Mouse (Mus musculus) left cerebral cortex, adult 2 months (tissue): Measurements from ENCODE around the gene Olfr877. TPM values are rescaled to one million over a fixed set of nuclear protein-coding genes. Genes with fewer than 3 reads are reported as not detected.
A peak's percentile ranks its signal among the peaks of the same experiment; 100 is the strongest.

Experiments
- DNase-seq, 2 experiments: peaks; one replicate each; pipeline ENCODE4 v3.0.0; 2021 to 2022; ENCODE audit warnings: low spot score in 2 of 2, mixed read lengths in 1 of 2; ENCODE audit errors: extremely low spot score in 1 of 2
- H3K27ac ChIP-seq: fragments of 200-600 bp; 2 replicates; pipeline ENCODE4 v1.8.1; 2022
- H3K4me3 ChIP-seq: fragments of 200-600 bp; 2 replicates; pipeline ENCODE4 v1.8.1; 2022
- CTCF ChIP-seq: fragments of 200-600 bp; IDR thresholded peaks from 2 replicates; pipeline ENCODE4 v1.8.1; 2022; ENCODE audit warnings: antibody characterized with exemption, mild to moderate bottlenecking, moderate library complexity
- intact Hi-C: fragments of 180-260 bp; cut with DNase I; formaldehyde crosslinking; loops from one replicate; pipeline ENCODE4 v1.15.1; 2025
- long read RNA-seq, 2 experiments: library from polyadenylated mRNA; stranded (forward); transcript quantifications; one replicate each; pipeline ENCODE4 v2.0.0; 2021; ENCODE audit warnings: borderline mapping rate in 2 of 2
- total RNA-seq, 2 experiments: library from RNA; stranded (reverse); gene quantifications; 2 replicates each; pipeline ENCODE4 v1.2.3; 2021

Gene Olfr877
- under 1 TPM in 1 of 2 experiments, not detected in 1; 0.25 TPM for total RNA-seq
- long read RNA-seq, experiment 1 = 0 reads
- long read RNA-seq, experiment 2 = 0 reads

DNA sequence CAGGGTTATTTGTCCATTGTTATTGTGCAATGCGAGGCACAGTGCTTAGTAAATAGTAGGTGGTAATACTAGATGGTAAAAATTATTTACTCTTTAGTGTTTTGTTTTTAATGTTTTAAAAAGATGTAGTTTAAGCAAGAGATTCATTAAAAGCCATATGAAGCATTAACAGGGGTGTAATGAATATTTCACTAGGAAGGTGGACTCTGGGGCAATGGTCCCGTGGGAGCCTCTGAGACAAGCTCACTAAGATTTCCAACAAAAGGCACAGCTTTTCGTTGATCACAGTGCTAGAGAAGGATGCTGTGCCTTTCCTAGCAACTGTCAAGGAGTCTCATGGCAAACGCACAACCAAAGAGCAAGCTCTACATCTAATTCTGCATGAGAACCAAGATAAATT is at the start of gene Olfr877:
Olfr877 (plus strand) TSS at position 301 of the 400 bp plus-strand sequence.
- TF ChIP-seq CTCF = no peak
- intact Hi-C loops = no loop called here
- Histone ChIP-seq H3K4me3 (no peak within 1 kb of the TSS), H3K27ac (no peak within 1 kb of the TSS)
- no peak for DNase-seq

DNA sequence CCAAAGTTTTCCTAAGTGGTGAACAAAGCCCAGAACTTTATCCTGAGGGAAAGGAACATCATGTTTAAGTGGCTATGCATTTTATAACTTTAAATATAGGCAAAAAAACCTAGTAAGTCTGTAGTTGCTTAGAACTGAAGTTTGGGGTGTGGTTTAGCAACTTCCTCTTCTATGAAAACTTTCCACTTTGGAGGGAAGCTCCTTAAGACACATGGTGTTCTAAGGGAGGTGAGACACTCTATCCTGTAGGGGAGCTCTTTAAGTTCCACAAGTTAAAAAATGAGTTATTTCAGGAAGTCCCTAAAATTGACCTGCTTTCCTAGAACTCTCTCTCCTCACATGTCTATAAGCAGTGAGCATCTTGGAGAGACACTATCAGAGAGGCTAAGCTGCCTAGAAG is 46.8 kb upstream of the Olfr877 start:
- no peak for TF ChIP-seq CTCF
- no peak overlapping the region for H3K27ac ChIP-seq
- H3K4me3 ChIP-seq = no peak overlapping the region
- DNase-seq = no peak
- intact Hi-C loops = loop anchor here (5.0 kb wide), 1 partner anchor 130 kb away; no protein-coding TSS in a partner anchor

DNA sequence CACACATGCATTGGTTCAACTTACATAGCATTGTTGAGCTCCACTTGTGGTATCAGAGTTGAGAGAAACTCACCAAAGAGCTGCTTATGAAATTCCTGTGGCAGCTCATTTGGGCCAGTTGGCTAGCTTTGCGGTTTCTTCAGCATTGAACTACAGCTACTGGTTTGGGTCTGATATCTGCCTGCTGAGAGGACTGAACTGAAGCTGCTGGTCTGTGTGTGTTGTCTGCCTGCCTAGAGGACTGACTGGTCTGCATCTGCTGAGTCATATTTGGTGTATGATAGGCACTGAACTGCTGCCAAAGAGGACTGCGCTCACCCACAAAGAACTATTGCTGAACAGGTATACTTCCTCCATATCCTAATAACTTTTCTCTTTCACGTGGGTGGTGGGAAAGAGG is 45.6 kb upstream of the Olfr877 start:
- H3K4me3 ChIP-seq = no peak overlapping the region
- DNase-seq = no peak
- TF ChIP-seq CTCF = no peak
- no peak overlapping the region for H3K27ac ChIP-seq
- intact Hi-C loops = loop anchor here (5.0 kb wide), 1 partner anchor 131 kb away; no protein-coding TSS in a partner anchor

DNA sequence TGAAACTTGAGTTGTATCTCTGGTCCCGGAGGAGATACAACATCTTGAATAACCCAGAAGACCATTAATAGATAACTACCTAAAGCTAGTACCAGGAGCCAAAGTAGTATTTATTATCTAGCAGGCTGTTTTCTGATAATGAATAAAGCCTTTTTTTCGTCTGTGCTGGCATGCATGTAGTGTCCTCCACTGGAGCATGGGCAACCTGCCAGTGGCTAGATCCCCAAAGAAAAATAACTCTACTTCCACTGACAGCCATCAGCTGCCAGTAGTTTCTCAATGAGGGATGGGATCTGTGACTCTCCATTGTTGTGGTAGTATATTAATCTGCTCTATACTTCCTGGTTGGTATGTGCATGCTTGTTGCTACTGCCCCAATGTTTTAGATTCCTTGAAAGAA is 45.1 kb upstream of the Olfr877 start:
- intact Hi-C loops = loop anchor here (5.0 kb wide), 1 partner anchor 132 kb away; no protein-coding TSS in a partner anchor
- DNase-seq = no peak
- TF ChIP-seq CTCF = no peak
- no peak overlapping the region for H3K27ac ChIP-seq
- no peak overlapping the region for H3K4me3 ChIP-seq

DNA sequence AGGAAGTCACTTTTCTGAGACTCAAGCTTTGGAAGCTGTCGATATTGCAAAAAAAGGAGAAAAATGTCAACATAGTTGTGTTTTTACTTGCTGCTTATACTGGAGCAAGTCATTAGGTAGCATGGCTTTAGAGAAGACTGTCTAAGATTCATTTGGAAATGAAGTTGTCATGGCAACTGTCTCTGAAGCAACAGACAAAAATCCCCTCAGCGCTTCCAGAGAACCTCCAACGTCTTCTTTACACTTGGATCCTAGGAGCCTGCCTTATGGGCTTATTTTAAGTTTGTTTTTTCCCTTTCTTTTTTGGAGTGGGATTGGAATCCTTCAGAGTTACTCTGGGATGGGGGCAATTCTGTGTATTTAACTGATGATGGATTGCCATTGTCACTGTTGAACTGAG is 39.4 kb upstream of the Olfr877 start:
- no peak for TF ChIP-seq CTCF
- DNase-seq = peak in 1 of 2 experiments; percentile 14
- intact Hi-C loops = loop anchor here (5.0 to 10.0 kb wide), 2 partner anchors 103 to 240 kb away; partner anchors contain the start of gene Olfr878
- peak overlapping the region; percentile 69 for H3K27ac ChIP-seq
- H3K4me3 ChIP-seq = no peak overlapping the region

- TF ChIP-seq CTCF = no peak
Observed at GRCm38 (mm10) chr9:37829881-37830280, 24.2 kb upstream of the Olfr877 start.

GRCm38 (mm10) chr9:37833341-37833740 is 20.7 kb upstream of the Olfr877 start:
- Histone ChIP-seq H3K4me3 (no peak overlapping the region), H3K27ac (0 out of 2 replicates have a peak overlapping the region, but pooled peaks have one; percentile 28)
- intact Hi-C loops = loop anchor here (2.0 to 5.0 kb wide), 3 partner anchors 29 to 156 kb away; no protein-coding TSS in a partner anchor
- DNase-seq = no peak
- TF ChIP-seq CTCF = no peak

More at GRCm38 (mm10) chr9:37829881-37830280, 24.2 kb upstream of the Olfr877 start:
- no peak overlapping the region for H3K4me3 ChIP-seq
- DNase-seq = no peak
- intact Hi-C loops = loop anchor here (5.0 to 10.0 kb wide), 3 partner anchors 77 to 275 kb away; partner anchors contain the start of genes Nrgn and Siae
- H3K27ac ChIP-seq = peak overlapping the region; percentile 77; the same call in 1 of the 2 replicates

DNA sequence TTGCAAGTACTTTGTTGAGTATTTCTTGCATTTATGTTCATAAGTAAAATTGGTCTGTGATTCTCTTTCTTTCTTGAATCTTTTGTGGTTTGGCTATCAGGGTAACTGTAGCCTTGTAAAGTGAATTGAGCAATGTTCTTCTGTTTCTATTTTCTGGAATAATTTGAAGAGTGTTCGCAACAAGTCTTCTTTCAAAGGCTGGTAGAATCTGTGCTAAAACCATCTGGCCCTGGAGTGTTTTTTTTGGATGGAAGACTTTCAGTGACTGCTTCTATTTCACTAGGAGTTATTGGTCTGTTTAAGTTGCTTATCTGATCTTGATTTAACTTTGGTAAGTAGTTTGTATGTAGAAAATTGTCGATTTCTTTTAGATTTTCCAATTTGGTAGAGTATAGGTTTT is 4.8 kb upstream of the Olfr877 start:
- Histone ChIP-seq H3K27ac (peak overlapping the region; percentile 40; the same call in 1 of the 2 replicates), H3K4me3 (no peak overlapping the region)
- no peak for TF ChIP-seq CTCF
- DNase-seq = no peak
- intact Hi-C loops = no loop called here

DNA sequence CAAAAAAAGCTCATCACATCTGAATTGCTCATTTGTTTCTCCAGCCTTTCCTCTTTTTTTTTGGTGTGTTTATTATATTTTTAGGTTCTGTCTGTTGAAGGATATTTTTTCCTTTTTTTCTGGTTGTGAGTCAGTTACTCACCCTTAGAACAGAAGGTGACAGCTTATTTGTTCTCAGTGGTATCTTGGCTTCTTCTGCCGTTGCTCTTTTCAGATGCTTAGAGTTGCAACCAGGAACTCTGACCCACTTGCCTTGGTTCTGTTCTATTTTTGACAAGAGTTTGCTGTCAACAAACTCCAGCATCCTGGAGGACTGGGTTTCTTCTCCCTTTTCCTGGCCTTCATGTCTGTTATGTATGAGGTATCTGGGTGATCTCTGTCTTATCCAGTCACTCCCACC is 9.3 kb downstream of the Olfr877 start:
- Histone ChIP-seq H3K4me3 (no peak overlapping the region), H3K27ac (peak overlapping the region; percentile 69)
- intact Hi-C loops = loop anchor here (2.0 to 5.0 kb wide), 2 partner anchors 31 to 69 kb away; no protein-coding TSS in a partner anchor
- DNase-seq = no peak
- no peak for TF ChIP-seq CTCF

DNA sequence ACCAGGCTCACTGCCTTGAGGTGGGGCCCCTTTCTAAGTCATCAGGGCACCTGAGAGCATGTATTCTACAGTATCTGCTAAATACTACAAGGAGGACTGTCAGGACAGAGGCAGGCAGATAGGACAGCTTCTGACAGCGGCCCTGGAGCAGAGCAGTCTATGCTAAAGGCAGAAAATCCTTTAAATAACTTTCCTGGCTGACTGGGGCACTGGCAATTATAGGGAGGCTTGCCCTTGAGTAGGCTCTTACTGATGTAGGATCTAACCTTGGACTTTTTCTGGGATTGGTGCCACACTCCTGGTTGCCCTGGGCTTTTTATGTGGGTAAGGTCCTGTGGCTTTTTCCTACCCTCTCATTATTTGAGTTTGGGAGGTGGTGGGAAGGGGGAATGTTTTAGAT is 16.2 kb downstream of the Olfr877 start:
- intact Hi-C loops = no loop called here
- TF ChIP-seq CTCF = no peak
- Histone ChIP-seq H3K4me3 (no peak overlapping the region), H3K27ac (no peak overlapping the region)
- no peak for DNase-seq

GRCm38 (mm10) chr9:37871097-37871496 is 17.0 kb downstream of the Olfr877 start:
- Histone ChIP-seq H3K27ac (no peak overlapping the region; the same call in 1 of the 2 replicates), H3K4me3 (no peak overlapping the region)
- intact Hi-C loops = no loop called here
- TF ChIP-seq CTCF = no peak
- no peak for DNase-seq

GRCm38 (mm10) chr9:37871536-37871935 is 17.5 kb downstream of the Olfr877 start:
- Histone ChIP-seq H3K27ac (peak overlapping the region; percentile 50), H3K4me3 (no peak overlapping the region)
- no peak for TF ChIP-seq CTCF
- no peak for DNase-seq
- intact Hi-C loops = no loop called here

DNA sequence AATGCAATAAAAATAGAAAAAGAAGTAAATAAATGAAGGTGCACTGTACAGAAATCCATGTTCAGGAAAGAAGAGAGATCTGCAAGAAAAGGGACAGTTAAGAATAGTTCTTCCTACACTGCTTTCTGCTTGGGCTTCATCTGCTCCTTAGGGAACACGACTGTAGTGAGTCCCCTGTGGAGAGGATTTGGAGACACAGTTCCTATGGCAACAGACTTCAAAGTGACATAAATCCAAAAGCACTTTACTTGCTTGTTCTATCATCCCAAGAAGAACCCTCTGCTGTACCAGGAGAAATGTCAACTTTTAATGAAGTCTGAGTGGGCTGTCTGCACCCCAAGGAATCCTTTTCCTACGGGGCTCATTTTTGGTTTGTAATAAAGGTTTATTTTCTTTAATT is 36.9 kb downstream of the Olfr877 start:
- Histone ChIP-seq H3K27ac (peak overlapping the region; percentile 60), H3K4me3 (no peak overlapping the region)
- DNase-seq = no peak
- intact Hi-C loops = no loop called here
- TF ChIP-seq CTCF = no peak
